Mouse (Mus musculus): Measurements from ENCODE around the gene Tcp11.

The Tcp11 gene

GRCm38 (mm10) chr17:28080045-28080816 lies at the start of gene Tcp11:
Tcp11 (minus strand) TSS chr17:28080639.
- peak; percentile 69 for DNase-seq (ENCODE audit: low spot score)

DNA sequence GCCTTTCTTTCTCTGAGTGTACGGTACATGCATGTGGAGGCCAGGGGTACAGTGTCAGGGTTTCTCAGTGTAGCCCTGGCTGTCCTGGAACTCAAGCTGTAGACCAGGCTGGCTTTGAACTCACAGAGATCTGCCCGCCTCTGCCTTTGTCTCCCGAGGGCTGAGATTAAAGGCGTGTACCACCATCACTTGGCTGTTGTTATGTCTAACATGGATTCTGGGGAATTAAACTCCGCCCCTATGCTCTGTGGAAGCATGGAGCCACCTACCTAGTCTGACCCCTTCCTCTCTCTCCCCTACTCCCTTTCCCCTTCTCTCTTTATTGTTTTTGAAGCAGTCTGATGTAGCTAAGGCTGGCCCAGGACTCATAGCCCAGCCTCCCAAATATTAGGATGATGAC lies 49.4 kb upstream of the Tcp11 start:
- DNase-seq (ENCODE audit: low spot score), result no peak

DNA sequence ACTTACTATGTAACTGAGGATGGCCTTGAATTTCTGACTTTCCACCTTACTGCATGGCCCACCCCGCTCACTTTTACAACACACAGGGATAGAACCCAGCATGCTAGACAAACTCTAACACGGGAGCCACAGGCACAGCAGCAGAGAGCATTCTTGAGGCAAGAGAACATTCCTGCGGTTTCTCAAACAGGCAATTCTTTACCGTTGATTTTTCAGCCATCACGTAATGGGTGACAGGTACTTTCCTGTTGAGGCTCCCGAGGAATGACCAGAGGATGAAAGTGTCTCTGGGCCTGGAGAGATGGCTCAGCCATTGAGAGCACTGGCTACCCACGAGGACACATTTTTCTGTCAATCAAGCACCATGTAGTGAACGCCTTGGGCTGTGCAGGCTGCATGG lies 43.9 kb upstream of the Tcp11 start:
- DNase-seq (ENCODE audit: low spot score), result no peak

- DNase-seq (ENCODE audit: low spot score), result no peak
Measured at GRCm38 (mm10) chr17:28123627-28124026, 43.2 kb upstream of the Tcp11 start.

- no peak for DNase-seq (ENCODE audit: low spot score)
Measured at GRCm38 (mm10) chr17:28122949-28123348, 42.5 kb upstream of the Tcp11 start.

DNA sequence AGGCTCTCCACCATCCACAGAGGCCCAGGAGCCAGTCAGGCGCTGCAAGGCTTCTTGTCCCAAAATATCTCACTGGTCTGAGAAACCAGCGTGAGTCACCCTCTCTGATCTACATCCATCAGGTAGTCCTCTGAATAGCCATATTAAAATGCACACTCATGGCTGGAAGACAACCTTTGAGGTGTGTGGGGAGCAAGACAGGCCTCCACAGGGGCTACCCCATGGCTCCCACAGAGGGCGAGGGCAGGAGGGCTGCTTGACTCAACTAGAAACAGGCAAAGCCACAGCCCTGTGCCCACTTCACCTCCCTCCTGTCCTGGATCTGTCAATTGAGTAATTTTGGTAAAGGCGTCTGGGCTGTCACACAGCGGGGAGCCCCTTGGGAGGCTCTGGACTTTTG lies 40.0 kb upstream of the Tcp11 start:
- no peak for DNase-seq (ENCODE audit: low spot score)

DNA sequence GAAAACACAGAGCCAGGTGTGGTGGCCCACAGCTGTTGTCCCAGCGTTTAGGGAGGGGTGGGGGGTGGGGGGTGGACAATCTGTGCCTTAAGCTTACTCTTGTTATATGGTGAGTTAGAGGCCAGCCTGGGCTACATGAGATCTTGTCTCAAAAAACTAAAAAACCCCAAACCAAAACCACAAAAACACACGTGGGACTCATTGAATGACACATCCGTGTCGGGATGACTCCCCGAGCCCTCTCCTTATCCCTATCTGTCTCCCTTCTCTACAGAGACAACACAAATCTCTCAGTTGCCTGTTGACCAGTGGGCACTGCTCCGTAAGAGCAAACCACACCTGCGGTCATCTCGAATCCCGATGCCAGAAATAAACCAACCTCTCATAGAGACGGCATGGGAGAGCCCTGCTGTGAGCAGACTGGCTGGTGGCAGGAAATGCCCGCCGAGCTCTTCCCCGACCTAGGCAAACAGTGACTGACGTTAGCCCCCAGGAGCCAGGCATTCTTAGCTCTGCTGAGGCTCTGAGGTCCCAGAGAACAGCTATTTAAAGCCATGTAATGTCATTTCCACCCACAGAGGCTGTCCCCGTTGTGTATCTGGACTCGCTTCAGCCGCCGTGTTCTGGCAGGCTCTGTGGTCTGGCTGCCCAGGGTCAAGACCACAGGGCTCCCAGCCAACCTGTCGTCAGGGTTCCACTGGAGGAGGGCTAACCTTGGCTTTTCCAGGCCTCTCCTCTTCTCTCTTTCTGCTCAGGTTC lies 37.2 kb upstream of the Tcp11 start:
- DNase-seq (ENCODE audit: low spot score), result no peak

DNA sequence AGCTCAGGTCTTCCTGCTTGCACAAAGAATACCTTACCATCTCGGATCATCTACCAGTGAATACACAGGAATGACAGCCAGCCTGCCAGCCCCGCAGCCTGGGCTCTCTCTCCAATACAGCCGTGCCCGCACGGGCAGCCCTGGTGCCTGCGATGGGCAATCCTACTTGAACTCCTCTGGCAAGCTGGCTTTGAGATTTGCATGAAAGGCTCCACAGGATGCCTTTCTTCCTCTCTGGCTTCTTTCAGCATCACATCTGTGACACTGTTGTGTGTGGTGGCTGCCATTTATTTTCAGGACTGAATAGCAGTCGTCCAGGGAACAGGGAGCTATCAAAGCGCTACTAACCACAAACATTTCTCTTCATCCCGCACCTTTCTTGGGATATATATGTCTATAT lies 35.9 kb upstream of the Tcp11 start:
- DNase-seq (ENCODE audit: low spot score), result no peak

GRCm38 (mm10) chr17:28112266-28112665 lies 31.8 kb upstream of the Tcp11 start:
- no peak for DNase-seq (ENCODE audit: low spot score)

DNA sequence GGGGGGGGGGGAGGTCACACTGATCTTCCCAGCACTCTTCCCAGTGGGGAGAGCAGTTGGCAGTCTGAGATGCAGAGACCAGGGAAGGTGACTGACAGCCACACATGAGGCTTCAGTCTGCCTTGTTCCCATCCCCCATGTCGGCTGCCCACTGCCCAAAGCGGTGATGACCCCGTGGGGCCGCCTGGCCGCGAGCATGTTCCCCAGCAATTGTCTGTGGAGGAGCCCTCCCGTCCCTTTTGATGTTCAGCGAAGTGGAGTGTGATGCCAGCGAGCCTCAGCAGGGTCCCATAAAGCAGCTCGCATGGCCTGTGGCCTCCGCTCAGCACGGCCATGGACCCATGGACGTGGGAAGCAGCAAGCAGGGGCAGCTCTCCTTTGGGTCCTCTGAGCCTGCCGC lies 26.8 kb upstream of the Tcp11 start:
- DNase-seq (ENCODE audit: low spot score), result no peak

DNA sequence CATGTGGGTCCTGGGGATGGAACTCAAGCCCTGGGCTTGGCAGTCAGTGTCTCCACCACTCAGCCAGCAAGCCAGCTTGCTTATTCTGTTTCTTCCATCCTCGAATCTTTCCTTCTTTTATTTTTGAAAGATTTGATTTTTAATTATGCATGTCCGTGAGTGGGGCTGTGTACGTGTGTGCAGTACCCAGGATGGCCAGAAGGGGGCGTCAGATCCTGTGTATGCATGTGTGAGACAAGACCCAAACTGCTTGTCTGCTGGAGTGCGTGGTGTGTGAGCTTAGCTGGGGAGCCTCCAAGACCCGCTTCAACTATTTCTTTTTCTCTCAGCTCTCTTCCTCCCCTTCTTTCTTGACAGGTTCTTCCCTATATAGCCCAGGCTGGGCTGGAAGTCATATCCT lies 25.9 kb upstream of the Tcp11 start:
- DNase-seq (ENCODE audit: low spot score), result no peak

GRCm38 (mm10) chr17:28104416-28104815 lies 24.0 kb upstream of the Tcp11 start:
- no peak for DNase-seq (ENCODE audit: low spot score)

DNA sequence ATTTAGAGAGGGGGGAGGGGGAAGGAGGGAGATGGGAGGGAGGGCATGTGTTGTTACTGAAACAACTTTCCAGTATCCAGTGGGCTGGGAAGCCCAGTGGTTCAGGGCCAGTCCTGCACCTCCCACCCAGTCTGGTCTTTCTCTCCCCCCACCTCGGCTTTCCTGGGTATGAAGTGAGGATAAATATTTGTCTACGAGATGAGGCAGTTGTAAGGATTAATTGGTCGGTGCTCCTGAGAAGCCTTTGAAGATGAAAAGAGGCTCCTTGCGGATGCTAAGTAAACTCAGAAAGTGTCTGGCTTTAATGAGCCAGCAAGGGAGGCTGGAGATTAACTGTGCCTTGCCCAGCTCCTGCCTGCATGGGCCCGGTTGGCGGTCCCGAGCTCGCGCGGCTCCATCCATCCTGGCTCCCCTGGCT lies 21.5 kb upstream of the Tcp11 start:
- no peak for DNase-seq (ENCODE audit: low spot score)

- DNase-seq (ENCODE audit: low spot score), result no peak
Measured at GRCm38 (mm10) chr17:28101284-28101887, 20.9 kb upstream of the Tcp11 start.

GRCm38 (mm10) chr17:28100669-28101068 lies 20.2 kb upstream of the Tcp11 start:
- no peak for DNase-seq (ENCODE audit: low spot score)

GRCm38 (mm10) chr17:28099086-28099485 lies 18.6 kb upstream of the Tcp11 start:
- no peak for DNase-seq (ENCODE audit: low spot score)

DNA sequence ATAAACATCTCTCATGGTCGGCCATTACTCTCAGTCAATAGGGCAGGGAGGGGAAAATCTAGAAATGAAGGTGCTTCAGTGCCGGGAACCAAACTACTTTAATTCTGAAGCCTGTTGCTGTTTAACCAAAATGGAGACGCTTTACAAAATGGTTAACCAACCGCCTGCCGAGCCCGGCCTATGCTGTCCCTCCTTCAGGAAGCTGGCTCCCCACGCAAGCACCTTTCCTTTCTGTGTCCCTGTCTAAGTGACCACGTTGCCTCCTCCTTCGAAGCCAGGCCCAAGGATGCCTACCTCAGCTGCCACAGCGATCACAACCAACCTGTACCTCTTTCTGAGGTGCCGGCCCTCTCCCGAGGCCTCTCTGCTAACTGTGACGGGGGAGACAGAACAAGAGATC lies 16.9 kb upstream of the Tcp11 start:
- no peak for DNase-seq (ENCODE audit: low spot score)

GRCm38 (mm10) chr17:28096418-28096817 lies 16.0 kb upstream of the Tcp11 start:
- DNase-seq (ENCODE audit: low spot score), result no peak

- no peak for DNase-seq (ENCODE audit: low spot score)
Measured at GRCm38 (mm10) chr17:28093837-28094236, 13.4 kb upstream of the Tcp11 start.

GRCm38 (mm10) chr17:28092297-28092696 lies 11.9 kb upstream of the Tcp11 start:
- DNase-seq (ENCODE audit: low spot score), result no peak

DNA sequence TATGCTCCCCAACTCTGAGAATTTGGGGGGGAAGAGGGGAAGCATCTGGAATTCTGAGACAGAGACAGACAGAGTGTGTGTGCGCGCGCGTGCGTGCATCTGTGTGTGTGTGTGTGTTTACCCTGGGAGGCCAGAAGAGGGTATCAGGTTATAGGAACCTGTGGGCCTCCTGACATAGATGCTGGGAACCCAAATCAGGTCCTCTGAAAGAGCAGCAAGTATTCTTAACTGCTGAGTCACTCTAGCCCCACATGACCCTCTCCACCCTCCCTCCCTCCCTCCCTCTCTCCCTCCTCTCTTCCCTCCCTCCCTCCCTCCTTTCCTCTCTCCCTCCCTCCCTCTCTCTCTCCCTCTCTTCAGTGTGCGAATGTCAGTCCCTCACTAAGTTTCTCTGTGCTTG lies 8.3 kb upstream of the Tcp11 start:
- no peak for DNase-seq (ENCODE audit: low spot score)

DNA sequence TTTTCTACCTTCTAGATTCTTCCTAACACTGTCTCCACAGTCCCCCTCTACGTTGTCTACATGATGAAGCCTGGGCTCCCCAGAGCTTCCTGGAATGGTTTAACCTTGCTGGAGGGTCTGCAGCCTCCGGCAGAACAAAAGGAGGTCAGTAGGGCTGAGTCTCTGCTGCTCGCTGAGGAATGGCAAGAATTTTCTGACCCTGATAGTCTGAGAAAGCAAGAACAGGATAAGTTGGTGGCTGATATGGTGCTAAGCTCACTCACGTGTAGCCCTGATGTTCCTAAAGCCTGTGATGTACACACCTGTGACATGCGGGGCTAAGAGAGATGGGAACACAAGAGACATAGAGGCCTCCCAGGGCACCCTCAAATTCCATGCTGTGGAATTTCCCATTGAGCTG lies 7.0 kb upstream of the Tcp11 start:
- peak; percentile 53 for DNase-seq (ENCODE audit: low spot score)

- DNase-seq (ENCODE audit: low spot score), result peak; percentile 86
Measured at GRCm38 (mm10) chr17:28084964-28085363, 4.5 kb upstream of the Tcp11 start.

All from yolk sac, embryonic 10.5 days (tissue).